Mouse (Mus musculus) liver, embryonic 14.5 days (tissue): Measurements from ENCODE around the gene Rims1.

Experiments used
- CTCF ChIP-seq: IDR thresholded peaks from 2 replicates; pipeline ENCODE4 v1.5.1; 2016; ENCODE audit warnings: antibody characterized with exemption, low read depth, control low read depth
- EP300 ChIP-seq: IDR thresholded peaks from 2 replicates; pipeline ENCODE4 v1.6.1; 2016; ENCODE audit warnings: antibody characterized with exemption, low read depth

- TF ChIP-seq CTCF (no peak), EP300 (no peak)
These were observed 619 bp downstream of the Rims1 start for GRCm38 (mm10) chr1:22805025-22805725.
